Mouse (Mus musculus): Measurements from ENCODE around the gene Kcnmb4. TPM values are rescaled to one million over a fixed set of nuclear protein-coding genes. Genes with fewer than 3 reads are reported as not detected.
A peak's percentile ranks its signal among the peaks of the same experiment; 100 is the strongest.

Gene Kcnmb4
- total RNA-seq (2021): 100 to 1,000 TPM; 112 to 114 TPM
- long read RNA-seq, experiment 1, transcript Kcnmb4-201 (3 exons, 1,367 nt): major isoform, 143 of 158 reads
- long read RNA-seq, experiment 1, partial matches to known transcripts: 0 of 158 reads
- long read RNA-seq, experiment 1, other reads (novel, unspliced or antisense): 15 of 158 reads
- long read RNA-seq, experiment 2, transcript Kcnmb4-201 (3 exons, 1,367 nt): major isoform, 107 of 116 reads
- long read RNA-seq, experiment 2, partial matches to known transcripts: 1 of 116 reads
- long read RNA-seq, experiment 2, other reads (novel, unspliced or antisense): 8 of 116 reads

DNA sequence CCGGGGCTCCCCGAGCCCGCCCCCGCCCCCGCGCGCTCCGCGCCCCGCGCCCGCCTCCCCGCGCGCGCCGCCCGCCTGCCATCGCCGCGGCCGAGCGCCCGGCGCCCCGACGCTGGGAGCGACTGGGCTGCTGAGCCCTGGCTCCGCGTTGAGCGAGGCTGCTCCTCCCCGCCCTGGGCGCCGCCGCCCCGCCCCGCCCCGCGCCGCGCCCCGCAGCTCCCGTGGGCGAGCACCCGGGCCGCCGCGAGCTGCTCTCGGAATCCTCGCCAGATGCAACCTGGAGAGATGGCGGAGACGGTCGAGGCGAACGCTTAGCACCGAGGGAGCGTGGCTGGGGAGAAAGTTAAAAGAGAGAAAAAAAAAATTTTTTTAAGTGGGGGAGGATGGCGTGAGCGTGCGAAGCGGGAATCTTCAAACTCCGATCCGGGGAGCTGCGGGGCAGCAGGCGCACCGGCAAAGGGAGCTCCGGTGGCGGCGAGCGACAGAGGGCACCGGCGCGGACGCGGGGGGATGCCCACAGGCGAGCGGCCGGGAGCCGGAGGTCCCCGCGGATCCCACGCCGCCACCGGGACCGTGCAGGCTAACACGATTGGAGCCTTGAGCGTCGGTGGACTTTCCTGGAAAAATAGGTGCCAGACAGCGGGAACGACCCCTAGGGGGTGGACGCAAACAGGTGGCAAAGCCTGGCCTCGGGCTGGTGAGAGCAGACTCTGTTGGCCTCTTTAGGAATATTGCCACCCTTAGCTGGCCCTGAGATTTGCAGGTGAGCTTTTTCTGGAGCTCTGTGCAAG is at the start of gene Kcnmb4:
Kcnmb4 (minus strand) TSS at position 120 of the 791 bp plus-strand sequence.
- intact Hi-C loops (cut with DNase I): loop anchor here (2.0 to 5.0 kb wide), 3 partner anchors 67 to 143 kb away; partner anchors contain the start of gene Cnot2
- peak; percentile 47 to 63 for DNase-seq (ENCODE audit: low spot score in 2 of 2)

DNA sequence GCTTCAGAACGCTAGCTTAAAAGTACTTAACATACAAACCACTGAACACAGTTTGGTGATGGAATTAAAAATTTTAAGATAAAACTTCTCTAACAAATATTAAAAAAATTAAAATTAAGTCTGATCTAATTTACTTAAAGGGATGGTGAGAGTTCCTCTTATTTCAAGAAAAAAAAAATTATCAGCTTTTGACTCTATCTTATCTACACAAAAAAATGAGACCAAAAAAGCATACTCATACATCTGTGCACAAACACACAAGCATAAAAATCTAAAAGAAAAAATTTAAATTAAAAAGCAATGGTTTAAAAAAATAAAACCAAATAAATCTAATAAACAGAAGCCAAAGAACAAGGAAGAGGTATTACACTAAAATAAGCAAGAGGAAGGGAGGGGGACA is 45.9 kb upstream of the Kcnmb4 start:
- intact Hi-C loops (cut with DNase I): no loop called here
- no peak for DNase-seq (ENCODE audit: low spot score in 2 of 2)

GRCm38 (mm10) chr10:116515590-116515989 is 41.9 kb upstream of the Kcnmb4 start:
- DNase-seq (ENCODE audit: low spot score in 2 of 2): no peak
- intact Hi-C loops (cut with DNase I): no loop called here

- DNase-seq (ENCODE audit: low spot score in 2 of 2): no peak
- intact Hi-C loops (cut with DNase I): no loop called here
Observed at GRCm38 (mm10) chr10:116515158-116515557, 41.5 kb upstream of the Kcnmb4 start.

GRCm38 (mm10) chr10:116513254-116513635 is 39.6 kb upstream of the Kcnmb4 start:
- intact Hi-C loops (cut with DNase I): no loop called here
- DNase-seq (ENCODE audit: low spot score in 2 of 2): no peak

DNA sequence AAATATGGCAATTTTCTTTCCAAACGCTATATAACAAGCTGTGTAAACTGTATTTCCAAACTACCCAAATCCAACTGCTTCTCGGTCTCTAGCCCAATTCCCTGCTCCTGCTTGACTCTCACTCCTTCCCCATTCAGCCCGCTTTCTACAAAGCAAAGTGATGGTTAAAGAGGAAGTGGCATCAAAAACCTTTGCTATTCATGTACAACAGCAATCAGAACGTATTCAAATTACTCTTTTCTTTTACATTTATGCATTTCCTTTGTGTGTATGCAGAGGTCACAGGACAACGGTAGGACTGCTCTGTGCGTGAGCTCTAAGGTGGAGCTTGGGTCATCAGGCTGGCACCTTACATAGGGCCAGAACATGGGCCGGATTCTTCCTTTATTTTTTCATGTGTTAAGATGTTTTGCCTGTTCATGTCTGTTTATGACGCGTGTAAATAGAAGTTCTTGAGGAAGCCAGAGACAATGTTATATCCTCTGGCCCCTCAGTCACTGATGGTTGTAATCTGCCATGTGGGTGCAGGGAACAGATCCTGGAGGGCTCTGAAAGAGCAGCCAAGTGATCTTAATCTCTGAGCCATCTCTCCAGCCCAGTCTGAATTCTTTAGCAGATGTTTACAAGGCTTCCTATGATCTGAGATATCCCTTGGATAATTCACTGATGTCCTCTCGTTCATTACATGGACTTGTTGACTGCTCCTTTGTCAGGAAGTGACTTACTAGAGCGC is 39.0 kb upstream of the Kcnmb4 start:
- intact Hi-C loops (cut with DNase I): no loop called here

GRCm38 (mm10) chr10:116505303-116506014 is 31.8 kb upstream of the Kcnmb4 start:
- intact Hi-C loops (cut with DNase I): no loop called here
- no peak for DNase-seq (ENCODE audit: low spot score in 2 of 2)

More for the DNA sequence above, 39.0 kb upstream of the Kcnmb4 start:
- DNase-seq (ENCODE audit: low spot score in 2 of 2): no peak

GRCm38 (mm10) chr10:116492768-116493167 is 19.1 kb upstream of the Kcnmb4 start:
- no peak for DNase-seq (ENCODE audit: low spot score in 2 of 2)
- intact Hi-C loops (cut with DNase I): no loop called here

- no peak for DNase-seq (ENCODE audit: low spot score in 2 of 2)
- intact Hi-C loops (cut with DNase I): no loop called here
Observed at GRCm38 (mm10) chr10:116486895-116487747, 13.4 kb upstream of the Kcnmb4 start.

DNA sequence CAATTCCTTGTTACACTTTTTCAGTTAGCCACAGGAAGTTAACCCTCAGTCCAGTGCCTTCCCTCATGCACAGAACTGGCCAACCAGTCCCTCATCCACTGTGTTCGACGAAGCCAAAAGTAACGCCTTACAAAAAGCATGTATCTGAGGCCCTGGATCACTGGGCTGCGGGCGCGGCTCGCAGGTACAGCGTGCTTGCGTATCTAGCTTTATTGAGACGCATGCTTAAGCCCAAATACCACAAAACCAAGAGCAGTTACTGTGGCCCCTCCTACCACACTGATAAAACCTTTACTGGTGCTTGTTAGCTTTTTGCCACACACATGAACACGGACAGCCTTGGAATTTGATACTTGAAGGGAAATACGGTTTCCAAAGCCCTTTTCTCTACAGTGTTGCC is 8.2 kb upstream of the Kcnmb4 start:
- DNase-seq (ENCODE audit: low spot score in 2 of 2): no peak

GRCm38 (mm10) chr10:116480988-116481387 is 7.3 kb upstream of the Kcnmb4 start:
- intact Hi-C loops (cut with DNase I): no loop called here
- no peak for DNase-seq (ENCODE audit: low spot score in 2 of 2)

More for the DNA sequence above, 8.2 kb upstream of the Kcnmb4 start:
- intact Hi-C loops (cut with DNase I): no loop called here

DNA sequence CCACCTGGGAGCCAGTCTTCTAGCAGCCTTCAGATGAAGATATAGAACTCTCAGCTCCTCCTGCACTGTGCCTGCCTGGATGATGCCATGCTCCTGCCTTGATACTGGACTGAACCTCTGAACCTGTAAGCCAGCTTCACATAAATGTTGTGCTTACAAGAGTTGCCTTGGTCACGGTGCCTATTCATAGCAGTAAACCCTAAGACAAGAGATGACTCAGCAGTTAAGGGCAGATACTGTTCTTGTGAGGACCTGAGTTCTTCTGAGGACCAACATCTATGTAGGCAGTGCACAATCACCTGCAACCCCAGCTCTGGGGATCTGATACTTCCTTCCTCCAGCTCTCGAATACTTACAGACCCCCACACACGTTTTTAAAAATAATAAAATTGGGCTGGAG is 2.9 kb upstream of the Kcnmb4 start:
- intact Hi-C loops (cut with DNase I): no loop called here

DNA sequence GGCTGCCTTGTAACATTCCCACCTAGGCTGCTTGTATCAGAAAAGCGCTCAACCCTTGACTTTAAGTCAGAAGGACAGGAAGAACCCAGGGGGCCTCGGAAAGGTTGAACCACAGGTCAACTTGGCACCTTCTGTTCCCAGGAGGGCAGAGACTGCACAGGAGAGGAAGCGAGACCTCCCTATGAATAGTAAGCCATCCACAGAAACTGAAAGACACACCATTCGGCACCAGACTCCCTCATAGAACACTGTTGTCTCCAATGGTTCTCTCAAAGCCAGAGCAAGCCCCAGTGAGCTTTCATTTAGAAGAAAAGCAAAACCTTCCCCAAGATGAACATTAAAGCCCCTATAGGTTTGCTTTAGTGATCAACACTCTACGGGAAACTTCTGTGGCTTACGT is 2.0 kb upstream of the Kcnmb4 start:
- intact Hi-C loops (cut with DNase I): no loop called here
- no peak for DNase-seq (ENCODE audit: low spot score in 2 of 2)

More for the DNA sequence above, 2.9 kb upstream of the Kcnmb4 start:
- no peak for DNase-seq (ENCODE audit: low spot score in 2 of 2)

- DNase-seq (ENCODE audit: low spot score in 2 of 2): peak; percentile 53 to 54
- intact Hi-C loops (cut with DNase I): loop anchor here (2.0 to 5.0 kb wide), 3 partner anchors 66 to 142 kb away; partner anchors contain the start of gene Cnot2
Observed at GRCm38 (mm10) chr10:116473071-116473758, 463 bp downstream of the Kcnmb4 start.

GRCm38 (mm10) chr10:116472579-116472978 is 1.1 kb downstream of the Kcnmb4 start:
- no peak for DNase-seq (ENCODE audit: low spot score in 2 of 2)
- intact Hi-C loops (cut with DNase I): loop anchor here (2.0 to 5.0 kb wide), 3 partner anchors 65 to 142 kb away; partner anchors contain the start of gene Cnot2

DNA sequence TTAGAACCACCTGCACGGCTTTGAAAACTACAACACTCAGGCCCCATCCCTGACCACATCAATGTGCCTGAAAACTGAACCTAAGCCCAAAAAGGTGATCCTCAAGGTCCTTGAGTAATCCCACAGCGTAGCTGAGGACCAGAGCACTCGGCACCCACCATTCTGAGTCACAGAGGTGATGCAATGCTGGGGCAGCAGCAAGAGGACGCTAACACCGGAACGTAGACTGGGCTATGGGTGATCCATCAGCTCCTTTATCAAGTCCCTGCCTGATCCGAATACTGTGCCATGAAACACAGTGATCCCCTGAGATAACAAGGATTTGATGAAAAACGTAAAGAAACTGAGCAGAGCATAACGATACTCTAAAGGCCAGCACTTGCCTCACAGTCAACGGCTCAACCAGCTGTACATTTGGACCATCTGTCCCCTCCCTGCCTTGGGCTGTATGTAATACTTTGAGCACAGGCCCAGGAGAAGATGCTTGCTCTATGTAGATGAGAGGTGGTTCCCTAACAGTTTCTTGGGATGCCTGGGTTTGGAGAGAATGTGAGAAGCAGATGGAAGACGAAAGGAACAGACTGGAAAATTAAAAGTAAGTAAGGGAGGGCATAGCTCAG is 3.3 kb downstream of the Kcnmb4 start:
- intact Hi-C loops (cut with DNase I): loop anchor here (5.0 kb wide), 2 partner anchors 63 to 112 kb away; partner anchors contain the start of gene Cnot2
- no peak for DNase-seq (ENCODE audit: low spot score in 2 of 2)

DNA sequence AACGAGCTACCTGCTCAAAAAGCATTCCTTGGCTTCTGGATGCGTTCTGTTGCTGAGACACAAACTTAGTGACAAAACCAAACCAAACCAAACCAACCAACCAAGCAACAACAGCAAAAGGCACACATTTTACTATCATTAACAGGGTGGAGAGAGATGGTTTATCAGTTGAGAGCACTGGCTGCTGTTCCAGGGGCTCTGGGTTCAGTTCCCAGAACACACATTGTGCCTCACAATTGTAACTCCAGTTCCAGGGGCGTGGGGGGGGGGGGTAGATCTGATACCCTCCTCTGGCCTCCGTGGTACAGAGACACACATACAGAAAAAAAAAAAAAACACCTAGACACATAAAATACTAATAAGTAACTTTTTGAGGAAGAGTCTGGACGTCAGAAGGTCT is 5.6 kb downstream of the Kcnmb4 start:
- intact Hi-C loops (cut with DNase I): no loop called here
- DNase-seq (ENCODE audit: low spot score in 2 of 2): no peak
